Mouse (Mus musculus) frontal cortex, adult (tissue): Measurements from ENCODE around the gene Secisbp2.
A peak's percentile ranks its signal among the peaks of the same experiment; 100 is the strongest.
"Not testable (repeated sequence)": the region's sequence is repeated elsewhere in the genome, so short reads cannot be mapped to it uniquely, and the experiment has no call there.

ENCODE experiments used
- ATAC-seq: cut with Nextera tagmentation; 2 replicates; pipeline ENCODE4 v1.9.2; 2017; ENCODE audit warnings: mild to moderate bottlenecking, moderate library complexity, mixed read lengths; ENCODE audit not compliant: low TSS enrichment

The Secisbp2 gene

GRCm38 (mm10) chr13:51643924-51644828 is 7.3 kb upstream of the Secisbp2 start:
- ATAC-seq, result no peak; the same call in 1 of the 2 replicates

DNA sequence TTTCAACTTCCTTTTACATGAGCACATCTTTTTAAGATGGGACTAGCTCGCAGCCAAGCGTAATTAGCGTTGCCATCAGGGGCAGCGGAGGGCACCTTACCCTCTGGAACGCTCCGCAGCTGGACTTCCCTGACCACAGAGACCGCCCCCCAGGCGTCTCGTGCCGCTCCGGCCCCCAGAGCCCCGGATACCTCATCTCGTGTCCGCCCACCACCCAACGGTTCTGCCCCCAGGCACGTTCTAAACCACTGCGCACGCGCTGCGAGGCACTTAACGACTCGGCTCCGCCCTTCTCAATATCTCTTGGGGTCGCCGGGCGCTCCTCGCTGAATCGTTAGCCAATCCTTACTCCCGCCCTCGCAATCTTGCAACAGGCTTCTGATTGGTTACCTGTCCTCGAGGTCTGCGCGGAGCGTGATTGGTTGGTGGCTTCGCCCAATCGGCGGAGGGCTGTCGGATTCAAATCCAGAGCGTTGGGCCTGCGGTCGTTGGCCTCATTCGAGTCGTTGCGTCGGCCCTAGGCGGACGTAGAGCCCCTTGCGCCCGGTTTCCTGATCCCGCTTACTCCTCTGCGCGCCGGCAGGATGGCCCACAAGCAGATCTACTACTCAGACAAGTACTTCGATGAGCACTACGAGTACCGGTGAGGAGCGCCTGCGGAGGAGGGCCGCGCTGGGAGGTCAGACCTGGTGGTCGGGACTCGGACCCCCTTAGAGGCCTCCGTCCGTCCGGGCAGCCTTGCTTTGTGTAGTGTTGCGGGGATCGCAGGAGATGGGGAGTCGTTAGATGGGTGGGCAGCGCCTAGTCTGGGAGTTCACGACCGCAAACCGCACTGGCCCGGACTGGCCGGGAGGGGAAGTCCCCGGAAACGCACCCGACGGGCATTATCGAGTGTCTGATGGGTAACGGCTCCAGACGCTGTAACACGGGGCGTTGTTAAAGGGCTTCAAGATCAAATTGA is 6.4 kb upstream of the Secisbp2 start, which contains the start of gene Cks2:
Gene Cks2, plus strand, starts transcription at position 404 of the 961 bp plus-strand sequence.
- ATAC-seq, result peak; percentile 100

DNA sequence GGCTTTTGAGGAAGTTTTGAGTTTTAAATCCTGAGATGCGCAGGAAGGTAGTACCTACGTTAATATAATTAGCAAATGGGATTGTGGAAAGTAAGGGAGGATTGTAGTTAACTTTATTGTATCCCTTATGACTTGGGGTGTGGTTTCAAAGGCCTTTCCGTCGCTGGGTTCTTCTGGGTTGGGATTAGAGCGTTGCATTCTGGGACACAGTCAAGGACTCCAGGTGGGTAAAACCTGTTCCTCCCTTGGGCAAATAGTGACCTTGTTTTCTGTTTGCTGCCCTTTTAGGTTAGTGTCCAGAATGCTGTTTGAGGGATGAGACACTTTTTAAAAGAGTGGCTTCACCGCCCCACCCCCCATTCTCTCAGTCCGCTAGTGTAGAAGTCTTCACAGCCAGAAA is 5.6 kb upstream of the Secisbp2 start:
- ATAC-seq, result no peak

DNA sequence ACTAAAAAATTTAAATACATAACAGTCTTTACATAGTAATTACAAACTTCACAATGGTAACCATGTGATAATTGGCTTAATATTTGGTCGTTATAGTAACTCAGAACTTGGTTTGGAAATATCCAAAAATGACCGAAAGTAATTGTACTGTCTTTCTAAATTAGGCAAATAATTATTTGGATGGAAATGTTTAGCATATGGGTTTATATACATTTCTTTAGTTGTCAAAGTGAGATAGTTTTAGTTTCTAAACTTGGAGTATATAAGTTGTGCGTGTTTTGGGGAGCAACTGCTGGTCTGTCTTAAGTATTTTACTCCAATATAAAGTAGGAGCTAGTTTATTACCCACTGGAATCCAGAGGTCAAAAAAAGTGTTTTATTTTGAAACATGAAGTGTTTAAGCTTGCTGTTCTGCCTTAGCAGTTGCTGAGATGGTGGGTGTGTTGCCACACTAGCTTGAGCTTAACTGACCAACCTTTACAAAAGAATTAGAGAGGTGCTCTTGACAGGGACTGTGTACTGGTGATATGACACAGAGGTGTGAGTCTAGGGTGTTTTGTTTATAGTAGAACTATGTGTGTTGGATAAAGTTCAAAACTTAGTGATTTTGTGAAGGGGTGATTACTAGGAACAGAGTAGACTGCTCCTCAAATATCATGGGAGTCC is 5.0 kb upstream of the Secisbp2 start:
- ATAC-seq, result no peak

DNA sequence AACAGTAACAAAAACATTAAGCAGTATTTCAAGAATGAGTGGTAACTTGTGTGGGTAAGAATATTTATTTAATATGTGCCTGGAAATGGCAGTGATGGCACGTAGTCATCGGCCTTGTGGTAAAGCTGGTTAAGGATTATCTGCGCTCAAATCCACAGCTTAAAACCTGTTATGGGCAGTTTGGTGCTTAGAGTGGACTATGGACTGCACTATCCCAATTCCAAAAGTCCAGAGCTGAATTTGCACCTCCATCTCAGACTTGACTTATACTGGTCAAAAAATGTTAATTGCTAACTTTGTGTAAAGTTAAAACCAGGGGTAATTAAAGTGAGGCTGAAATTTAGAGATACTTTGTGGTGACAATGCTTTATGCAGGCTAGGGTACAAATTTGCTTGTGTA is 3.7 kb upstream of the Secisbp2 start:
- no peak for ATAC-seq

GRCm38 (mm10) chr13:51648237-51648636 is 3.3 kb upstream of the Secisbp2 start:
- no peak for ATAC-seq

DNA sequence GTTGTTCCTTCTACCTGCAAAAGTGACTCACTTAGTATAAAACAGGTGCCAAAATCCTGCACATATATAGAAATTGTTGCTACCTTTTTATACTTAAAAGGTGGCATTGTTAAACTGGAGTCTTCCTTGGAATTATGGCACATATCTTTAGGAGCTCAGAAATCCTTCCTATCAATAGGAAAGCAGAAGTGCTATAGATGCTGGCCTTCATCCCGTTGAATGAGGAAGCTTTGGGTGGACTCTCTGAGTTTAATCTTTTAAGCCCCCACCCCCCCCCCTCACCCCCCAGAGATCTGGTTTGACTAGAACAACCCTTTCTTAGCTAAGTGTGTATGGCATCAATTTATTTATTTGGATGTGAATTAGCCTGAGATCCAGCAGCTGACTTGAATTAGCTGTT is 1.8 kb upstream of the Secisbp2 start:
- no peak for ATAC-seq

DNA sequence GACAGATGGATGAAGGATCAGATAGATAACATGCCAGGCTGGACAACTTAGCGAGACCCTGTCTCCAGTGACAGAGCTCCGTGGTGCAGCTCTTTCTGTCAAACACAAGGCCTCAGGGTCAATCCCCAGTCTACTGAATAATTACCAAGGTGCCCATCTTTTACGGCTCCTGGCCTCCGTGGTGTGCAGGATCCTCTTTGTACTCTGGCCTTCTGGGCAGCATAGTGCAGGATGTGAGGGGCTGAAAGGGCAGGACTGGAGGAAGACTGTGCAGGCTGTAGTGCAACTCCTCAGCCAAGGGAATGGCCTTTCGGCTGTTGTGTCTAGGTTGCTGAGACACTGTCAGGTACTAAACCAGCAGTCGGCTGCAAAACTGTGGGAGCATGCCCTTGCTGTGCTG is 1.7 kb downstream of the Secisbp2 start:
- ATAC-seq, result no peak

- ATAC-seq, result no peak
Observed at GRCm38 (mm10) chr13:51653961-51654360, 2.5 kb downstream of the Secisbp2 start.

- ATAC-seq, result no peak
Observed at GRCm38 (mm10) chr13:51656516-51657235, 5.2 kb downstream of the Secisbp2 start.

GRCm38 (mm10) chr13:51658094-51658493 is 6.6 kb downstream of the Secisbp2 start:
- ATAC-seq, result no peak

GRCm38 (mm10) chr13:51659573-51659972 is 8.1 kb downstream of the Secisbp2 start:
- peak; percentile 72; the same call in 1 of the 2 replicates for ATAC-seq

DNA sequence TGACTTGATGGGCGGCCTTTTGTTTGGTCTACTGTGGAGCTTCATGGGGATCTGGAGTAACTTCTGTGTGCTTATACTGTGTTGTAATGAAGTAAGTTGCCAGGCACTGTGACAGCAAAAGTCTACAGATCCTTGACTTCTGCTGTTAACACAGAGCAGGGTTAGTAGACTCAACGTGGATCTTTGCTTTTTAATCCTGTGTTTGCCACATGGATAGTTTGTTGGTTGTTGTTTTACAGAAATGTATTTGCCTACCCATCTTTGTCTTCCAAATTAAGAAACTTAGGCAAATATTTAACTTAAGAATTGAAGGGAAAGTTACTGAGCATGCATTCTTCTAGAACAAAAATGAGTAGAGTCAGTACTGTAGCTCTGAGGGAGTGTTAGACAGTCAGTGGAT is 12.1 kb downstream of the Secisbp2 start:
- no peak for ATAC-seq

DNA sequence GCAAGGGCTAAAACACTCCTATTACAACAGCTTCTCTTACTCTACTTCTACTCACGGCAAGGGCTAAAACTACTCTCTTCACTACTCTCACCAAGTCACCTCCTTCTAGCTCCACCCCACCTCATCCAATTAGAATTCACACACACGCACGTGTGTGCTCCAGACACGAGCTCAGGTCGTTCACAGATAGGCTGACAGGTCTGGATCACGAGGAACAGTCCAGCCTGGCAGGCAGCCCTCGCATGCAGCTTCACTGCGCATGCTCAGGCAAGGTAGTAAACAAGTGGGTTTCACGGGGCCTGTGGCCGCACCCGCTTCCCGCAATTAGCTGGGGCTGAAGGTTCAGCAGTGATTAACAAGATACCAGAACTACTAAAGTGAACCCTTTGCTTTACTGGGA is 16.7 kb downstream of the Secisbp2 start:
- ATAC-seq, result not testable (repeated sequence)

- ATAC-seq, result no peak
Observed at GRCm38 (mm10) chr13:51676641-51677040, 25.1 kb downstream of the Secisbp2 start.

DNA sequence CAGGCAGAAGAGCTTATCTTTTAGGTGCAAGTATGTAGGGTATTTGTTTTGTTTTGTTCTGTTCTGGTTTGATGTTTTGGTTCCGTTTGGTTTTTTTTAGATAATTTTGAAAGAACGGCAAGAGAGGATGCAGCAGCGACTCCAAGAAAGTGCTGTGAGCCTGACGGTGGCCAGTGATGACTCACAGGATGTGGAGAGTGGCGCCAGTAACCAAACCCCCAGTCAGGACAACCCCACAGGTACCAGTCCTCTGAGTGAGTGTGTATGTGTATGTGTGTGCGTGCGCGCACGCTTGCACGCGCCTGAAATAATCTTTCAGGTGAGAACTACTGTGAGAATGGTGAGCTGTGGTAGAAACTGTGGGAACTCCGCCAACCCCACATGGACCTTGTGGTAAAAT is 25.5 kb downstream of the Secisbp2 start:
- no peak for ATAC-seq

- no peak for ATAC-seq
Observed at GRCm38 (mm10) chr13:51677630-51678185, 26.2 kb downstream of the Secisbp2 start.

DNA sequence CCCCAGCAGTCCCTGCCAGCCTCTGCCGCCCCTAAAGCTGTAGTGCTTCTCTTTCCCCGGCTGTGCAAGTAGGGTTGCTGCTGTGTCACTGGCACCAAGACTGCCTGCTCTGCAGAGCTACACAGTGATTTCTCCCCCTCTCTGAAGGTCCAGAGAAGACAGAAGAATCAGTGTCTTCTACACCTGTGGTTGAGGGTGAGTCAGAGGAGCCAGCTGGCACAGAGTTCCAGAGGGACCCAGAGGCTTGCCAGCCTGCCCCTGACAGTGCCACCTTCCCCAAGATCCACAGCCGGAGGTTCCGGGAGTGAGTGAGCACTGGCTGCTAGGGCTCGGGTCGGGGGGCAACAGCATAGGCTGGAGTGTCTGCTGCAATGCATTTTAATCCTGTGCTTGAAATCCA is 27.2 kb downstream of the Secisbp2 start:
- no peak for ATAC-seq

DNA sequence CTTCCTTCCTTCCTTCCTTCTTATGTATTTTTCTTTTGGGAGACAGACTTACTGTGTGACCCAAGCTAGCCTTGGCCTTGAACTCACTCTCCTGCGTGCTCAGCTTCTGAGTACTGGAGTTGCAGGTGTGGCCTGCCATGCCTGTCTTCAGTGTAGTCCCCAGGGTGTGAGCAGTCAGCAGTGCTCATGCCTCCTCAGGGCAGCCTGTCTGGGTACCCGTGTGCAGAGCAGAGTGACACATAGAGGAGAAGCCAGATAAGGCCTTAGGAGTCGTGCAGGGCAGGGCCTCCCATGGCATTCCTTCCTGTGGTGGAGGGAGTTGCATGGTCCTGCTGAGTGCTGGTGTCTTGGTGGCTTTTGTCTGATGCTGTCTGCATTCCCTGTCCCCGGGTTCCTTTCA is 27.8 kb downstream of the Secisbp2 start:
- 0 out of 2 replicates have a peak, but pooled peaks have one; percentile 3 for ATAC-seq

GRCm38 (mm10) chr13:51681076-51681475 is 29.6 kb downstream of the Secisbp2 start:
- ATAC-seq, result peak; percentile 18; the same call in 1 of the 2 replicates

DNA sequence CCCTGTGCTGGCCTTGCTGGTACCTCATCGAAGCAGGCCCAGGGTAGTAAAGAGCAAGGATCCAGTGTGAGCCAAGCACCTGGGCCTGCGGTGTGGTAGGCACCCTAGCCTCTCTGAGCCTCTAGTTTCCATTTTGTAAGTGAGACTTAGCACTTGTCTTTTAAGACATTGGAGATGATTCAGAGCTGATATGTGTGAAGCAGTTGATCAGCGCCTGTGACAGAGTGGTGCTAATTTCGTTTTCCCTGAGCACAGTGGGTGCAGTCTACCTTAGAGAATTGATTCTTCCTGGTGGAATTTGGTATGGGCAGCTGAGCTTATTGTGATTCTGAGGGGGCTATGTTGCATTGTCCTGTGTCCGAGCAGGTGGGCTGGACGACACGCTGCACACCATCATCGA is 30.1 kb downstream of the Secisbp2 start:
- ATAC-seq, result peak; percentile 55
